Mouse (Mus musculus): ENCODE data around the gene Bmi1. TPM values are rescaled to one million over a fixed set of nuclear protein-coding genes. Genes with fewer than 3 reads are reported as not detected.

Bmi1 gene
- polyA plus RNA-seq, 1 experiment from 2014 or later = 29.3 TPM

DNA sequence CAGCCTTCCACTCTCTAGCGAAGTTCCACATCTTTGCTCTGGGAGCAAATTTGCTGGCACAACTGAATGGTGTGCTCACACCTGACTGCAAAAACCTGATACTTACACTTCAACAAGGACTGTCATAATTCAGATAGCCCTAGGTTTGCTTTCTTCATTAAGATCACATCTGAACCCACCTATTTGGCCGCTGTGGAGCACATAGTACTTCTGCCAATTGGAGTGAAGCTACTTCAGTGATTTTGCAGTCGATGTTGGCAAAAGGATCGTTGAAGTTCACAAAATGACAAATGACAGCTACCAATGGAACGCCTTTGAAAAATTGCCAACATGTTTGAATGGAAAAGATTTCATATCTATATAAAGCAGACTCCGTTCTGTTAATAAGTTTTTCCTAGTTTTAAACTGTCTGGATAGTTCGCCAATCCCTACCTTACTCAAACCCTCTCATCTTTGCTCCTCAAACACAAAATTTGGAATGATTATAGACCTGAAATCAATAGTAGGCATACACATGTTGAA lies 18.9 kb downstream of the Bmi1 start:
- peaks cover 69% of the 10 kb centered on the region for H3K27me3 ChIP-seq
- H3K27ac ChIP-seq = no peak overlapping the region
- H3K9ac ChIP-seq (replicated peaks) = no peak overlapping the region
- no peak overlapping the region for H3K4me2 ChIP-seq
- no peak overlapping the region for H3K4me3 ChIP-seq (replicated peaks)
- ATAC-seq (ENCODE audit: insufficient number of reproducible peaks, insufficient read depth, low FRiP score, low TSS enrichment, low read depth) = no peak
- peaks cover 16% of the 10 kb centered on the region for H3K4me1 ChIP-seq (replicated peaks)
- WGBS = 3% methylated on average over 7 of the region's 7 CpGs
- H3K36me3 ChIP-seq = no peaks in the 10 kb centered on the region
- H3K9me3 ChIP-seq = no peaks in the 10 kb centered on the region

DNA sequence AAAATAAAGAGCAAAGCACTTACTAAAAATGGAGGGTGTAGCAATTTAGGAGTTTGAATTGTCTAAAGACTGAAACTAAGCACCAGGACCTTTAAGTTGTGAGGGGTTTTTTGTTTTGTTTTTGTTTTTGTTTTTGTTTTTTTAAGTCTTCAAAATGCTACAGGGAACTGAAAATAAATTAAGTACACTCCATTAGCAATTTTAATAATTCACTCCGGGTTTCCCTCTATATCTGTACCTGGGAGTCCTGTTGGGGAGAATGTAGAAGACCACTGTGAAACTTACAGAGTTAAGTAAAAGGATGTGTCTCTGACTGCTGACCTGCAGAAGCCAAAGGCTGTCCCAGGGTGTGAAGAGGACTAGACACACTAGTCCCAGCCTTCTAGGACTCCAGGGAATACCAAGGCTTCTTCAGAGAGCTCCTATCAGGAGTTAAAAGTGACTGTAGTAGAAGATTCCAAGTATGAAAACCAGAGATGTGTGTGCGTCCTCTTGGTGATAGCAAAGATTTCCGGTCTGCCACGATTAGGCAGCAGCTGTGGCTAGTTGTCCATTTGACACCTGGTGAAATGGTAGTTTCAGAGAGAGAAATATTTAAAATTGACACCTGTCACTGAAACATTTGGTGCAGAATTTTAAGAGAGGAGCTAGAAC lies 20.9 kb downstream of the Bmi1 start:
- 3% methylated on average over 4 of the region's 4 CpGs for WGBS
- Histone ChIP-seq H3K36me3 (no peaks in the 10 kb centered on the region), H3K4me2 (no peak overlapping the region), H3K9me3 (no peaks in the 10 kb centered on the region), H3K27me3 (peaks cover 65% of the 10 kb centered on the region), H3K9ac (replicated peaks) (no peak overlapping the region), H3K4me3 (replicated peaks) (no peak overlapping the region), H3K27ac (no peak overlapping the region), H3K4me1 (replicated peaks) (peaks cover 16% of the 10 kb centered on the region)
- ATAC-seq (ENCODE audit: insufficient number of reproducible peaks, insufficient read depth, low FRiP score, low TSS enrichment, low read depth) = no peak

DNA sequence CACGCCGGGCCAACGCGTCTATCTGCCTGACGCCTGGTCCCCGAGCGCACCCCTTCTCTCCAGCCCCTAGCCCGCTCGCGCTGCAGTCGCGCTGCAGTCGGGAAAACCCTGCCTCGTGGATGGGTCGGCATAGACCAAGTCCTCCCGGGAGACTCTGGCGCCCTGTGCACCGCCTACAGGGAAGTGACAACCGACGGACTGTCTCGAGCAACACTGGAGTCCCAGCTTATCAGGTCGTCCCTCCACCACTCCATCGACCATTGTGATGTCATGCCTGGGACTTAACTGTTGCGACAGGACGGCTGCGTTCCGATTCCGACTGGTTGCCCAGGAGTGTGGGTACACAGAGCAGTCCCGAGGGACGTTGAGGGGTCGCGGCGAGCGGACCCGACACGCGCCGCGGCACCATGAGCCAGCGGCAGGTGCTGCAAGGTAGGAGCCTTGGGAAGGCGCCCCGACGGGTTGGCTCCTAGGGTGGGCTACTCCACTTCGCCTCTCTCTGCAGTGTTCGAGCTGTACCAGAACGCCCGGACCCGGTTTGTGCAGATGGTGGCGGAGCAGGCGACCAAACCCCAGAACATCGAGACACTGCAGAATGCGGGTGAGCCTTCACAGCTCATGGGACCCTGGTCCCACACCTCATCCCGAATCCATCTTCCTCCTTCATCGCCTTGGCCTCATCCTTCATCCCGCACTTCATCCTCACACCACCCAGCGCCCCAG lies 22.0 kb downstream of the Bmi1 start:
- H3K4me3 ChIP-seq (replicated peaks) = peak overlapping the region; percentile 17; the same call in 1 of the 2 replicates
- H3K36me3 ChIP-seq = no peaks in the 10 kb centered on the region
- H3K4me2 ChIP-seq = 0 out of 2 replicates have a peak overlapping the region, but pooled peaks have one; percentile 1
- no peak; the same call in 1 of the 2 replicates for ATAC-seq (ENCODE audit: insufficient number of reproducible peaks, insufficient read depth, low FRiP score, low TSS enrichment, low read depth)
- 1% methylated on average over 56 of the region's 56 CpGs for WGBS
- no peak overlapping the region for H3K9ac ChIP-seq (replicated peaks)
- H3K27me3 ChIP-seq = peaks cover 62% of the 10 kb centered on the region
- no peak overlapping the region for H3K27ac ChIP-seq
- H3K4me1 ChIP-seq (replicated peaks) = peaks cover 16% of the 10 kb centered on the region
- no peaks in the 10 kb centered on the region for H3K9me3 ChIP-seq

DNA sequence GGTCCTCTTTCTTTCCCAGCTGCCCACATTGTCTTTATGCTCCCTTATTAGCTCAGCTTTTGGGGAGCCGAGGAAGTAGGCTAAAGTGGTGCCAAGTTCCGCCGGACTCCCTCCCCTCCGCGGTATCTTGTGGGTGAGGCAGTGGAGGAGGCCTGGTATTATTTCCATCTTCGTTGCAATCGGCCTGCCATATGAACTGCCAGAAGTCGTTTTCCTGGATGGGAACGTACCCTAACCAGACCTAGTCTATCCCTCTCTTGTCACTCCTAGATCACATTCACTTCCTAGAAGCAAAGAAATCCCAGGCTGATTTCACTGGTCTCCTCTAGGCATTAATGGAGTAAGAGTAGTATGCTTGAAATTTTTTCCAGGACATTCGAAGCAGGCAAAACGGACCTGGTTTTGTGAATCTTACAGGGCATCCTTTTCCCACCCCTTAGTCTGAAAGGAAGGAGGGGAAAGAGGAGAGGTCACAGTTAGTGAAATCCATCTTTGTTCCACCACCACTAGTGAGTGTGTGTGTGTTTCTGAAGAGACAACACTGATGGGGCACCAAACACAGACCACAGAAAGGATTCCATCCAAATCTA lies 22.7 kb downstream of the Bmi1 start:
- Histone ChIP-seq H3K9me3 (no peaks in the 10 kb centered on the region), H3K36me3 (no peaks in the 10 kb centered on the region), H3K4me1 (replicated peaks) (peaks cover 16% of the 10 kb centered on the region), H3K4me3 (replicated peaks) (no peak overlapping the region), H3K27me3 (peaks cover 60% of the 10 kb centered on the region), H3K9ac (replicated peaks) (no peak overlapping the region), H3K4me2 (no peak overlapping the region), H3K27ac (no peak overlapping the region)
- WGBS = 0% methylated on average over 11 of the region's 11 CpGs
- no peak for ATAC-seq (ENCODE audit: insufficient number of reproducible peaks, insufficient read depth, low FRiP score, low TSS enrichment, low read depth)

DNA sequence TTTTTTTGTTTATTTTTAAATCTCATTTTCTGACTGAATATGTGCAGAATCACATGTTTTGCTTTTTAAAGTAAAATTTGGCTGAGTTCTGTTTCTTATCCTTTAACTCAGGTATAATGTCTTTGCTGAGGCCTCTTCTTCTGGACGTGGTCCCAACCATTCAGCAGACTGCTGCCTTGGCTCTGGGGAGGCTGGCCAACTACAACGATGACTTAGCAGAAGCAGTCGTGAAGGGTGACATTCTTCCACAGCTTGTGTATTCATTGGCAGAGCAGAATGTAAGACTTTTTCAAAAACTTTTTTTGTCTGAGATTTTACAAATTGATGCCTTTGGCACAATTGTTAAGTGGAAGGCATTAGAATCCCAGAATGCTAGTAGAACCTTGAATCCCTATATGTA lies 33.5 kb downstream of the Bmi1 start:
- no peaks in the 10 kb centered on the region for H3K36me3 ChIP-seq
- WGBS = 76% methylated on average over 3 of the region's 3 CpGs
- no peak overlapping the region for H3K4me2 ChIP-seq
- no peaks in the 10 kb centered on the region for H3K4me1 ChIP-seq (replicated peaks)
- ATAC-seq (ENCODE audit: insufficient number of reproducible peaks, insufficient read depth, low FRiP score, low TSS enrichment, low read depth) = no peak
- H3K27me3 ChIP-seq = peaks cover 5% of the 10 kb centered on the region; the same call in 1 of the 2 replicates
- H3K4me3 ChIP-seq (replicated peaks) = no peak overlapping the region
- no peak overlapping the region for H3K27ac ChIP-seq
- no peaks in the 10 kb centered on the region for H3K9me3 ChIP-seq
- H3K9ac ChIP-seq (replicated peaks) = no peak overlapping the region

DNA sequence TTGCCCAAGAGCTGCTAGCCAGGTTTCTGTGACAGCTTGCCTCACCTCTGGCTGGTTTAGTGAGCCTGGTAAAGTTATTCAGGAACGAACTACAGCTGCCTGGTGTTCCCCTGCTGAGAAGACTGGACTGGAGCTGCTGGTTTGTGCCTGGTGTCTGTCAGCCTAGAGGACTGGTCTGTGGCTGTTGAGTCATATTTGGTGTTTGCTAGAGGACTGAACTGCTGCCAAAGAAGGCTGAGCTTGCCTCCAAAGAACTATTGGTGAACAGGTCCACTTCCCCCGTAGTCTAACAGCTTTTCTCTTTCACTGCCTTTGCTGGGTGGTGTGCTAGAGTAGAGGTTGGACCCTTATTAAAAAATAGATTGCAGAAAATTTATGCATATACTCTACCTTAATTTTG lies 36.3 kb downstream of the Bmi1 start:
- no peaks in the 10 kb centered on the region for H3K4me1 ChIP-seq (replicated peaks)
- H3K36me3 ChIP-seq = no peaks in the 10 kb centered on the region
- H3K27ac ChIP-seq = no peak overlapping the region
- H3K9me3 ChIP-seq = no peaks in the 10 kb centered on the region
- 65% methylated on average over 2 of the region's 2 CpGs for WGBS
- no peak overlapping the region for H3K4me2 ChIP-seq
- no peak overlapping the region for H3K9ac ChIP-seq (replicated peaks)
- no peak for ATAC-seq (ENCODE audit: insufficient number of reproducible peaks, insufficient read depth, low FRiP score, low TSS enrichment, low read depth)
- no peak overlapping the region for H3K4me3 ChIP-seq (replicated peaks)
- no peaks in the 10 kb centered on the region; the same call in 1 of the 2 replicates for H3K27me3 ChIP-seq

DNA sequence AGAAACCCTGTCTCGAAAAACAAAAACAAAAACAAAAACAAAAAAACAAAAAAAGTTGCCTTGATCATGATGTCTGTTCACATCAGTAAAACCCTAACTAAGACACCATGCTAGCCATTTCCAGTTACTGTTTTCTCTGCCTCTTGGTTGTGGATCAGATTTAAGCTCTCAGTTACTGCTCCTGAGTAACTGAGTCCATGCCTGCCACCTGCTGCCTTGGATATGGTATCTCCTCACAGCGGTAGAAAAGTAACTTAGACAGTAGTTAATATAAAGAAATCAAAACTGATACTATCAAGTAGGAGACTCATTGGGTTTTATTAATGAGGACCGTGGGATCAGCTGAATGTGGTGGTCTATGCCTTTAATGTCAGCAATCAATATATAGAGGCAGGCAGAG lies 37.5 kb downstream of the Bmi1 start:
- no peak overlapping the region for H3K27ac ChIP-seq
- 75% methylated on average over 3 of the region's 3 CpGs for WGBS
- H3K4me1 ChIP-seq (replicated peaks) = no peaks in the 10 kb centered on the region
- no peak overlapping the region for H3K9ac ChIP-seq (replicated peaks)
- H3K9me3 ChIP-seq = no peaks in the 10 kb centered on the region
- H3K4me2 ChIP-seq = no peak overlapping the region
- no peak overlapping the region for H3K4me3 ChIP-seq (replicated peaks)
- no peaks in the 10 kb centered on the region for H3K36me3 ChIP-seq
- no peaks in the 10 kb centered on the region; the same call in 1 of the 2 replicates for H3K27me3 ChIP-seq
- no peak for ATAC-seq (ENCODE audit: insufficient number of reproducible peaks, insufficient read depth, low FRiP score, low TSS enrichment, low read depth)

DNA sequence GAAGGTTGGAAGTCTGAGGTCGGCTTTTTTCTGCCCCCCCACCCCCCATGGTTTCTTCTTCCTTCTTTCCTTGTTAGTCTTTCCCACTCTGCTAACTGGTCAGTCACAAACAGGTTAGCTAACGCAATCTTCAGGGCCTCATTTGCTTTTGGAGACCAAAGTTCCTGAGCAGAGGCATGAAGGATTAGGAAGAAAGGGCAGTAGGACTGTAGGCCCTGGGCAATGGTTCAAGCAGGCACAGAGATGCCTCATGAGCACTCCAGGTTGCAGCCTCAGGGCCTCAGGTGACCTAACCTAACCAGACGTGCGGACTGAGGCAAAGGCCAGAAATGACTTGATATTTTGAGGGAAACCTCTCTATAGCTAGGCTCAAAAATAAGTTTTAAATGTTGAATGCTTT lies 41.7 kb downstream of the Bmi1 start:
- Histone ChIP-seq H3K4me1 (replicated peaks) (no peaks in the 10 kb centered on the region), H3K36me3 (no peaks in the 10 kb centered on the region), H3K9ac (replicated peaks) (no peak overlapping the region), H3K27ac (no peak overlapping the region), H3K9me3 (no peaks in the 10 kb centered on the region), H3K4me3 (replicated peaks) (no peak overlapping the region), H3K27me3 (no peaks in the 10 kb centered on the region; the same call in 1 of the 2 replicates), H3K4me2 (no peak overlapping the region)
- ATAC-seq (ENCODE audit: insufficient number of reproducible peaks, insufficient read depth, low FRiP score, low TSS enrichment, low read depth) = no peak
- WGBS = 82% methylated on average over 4 of the region's 4 CpGs

DNA sequence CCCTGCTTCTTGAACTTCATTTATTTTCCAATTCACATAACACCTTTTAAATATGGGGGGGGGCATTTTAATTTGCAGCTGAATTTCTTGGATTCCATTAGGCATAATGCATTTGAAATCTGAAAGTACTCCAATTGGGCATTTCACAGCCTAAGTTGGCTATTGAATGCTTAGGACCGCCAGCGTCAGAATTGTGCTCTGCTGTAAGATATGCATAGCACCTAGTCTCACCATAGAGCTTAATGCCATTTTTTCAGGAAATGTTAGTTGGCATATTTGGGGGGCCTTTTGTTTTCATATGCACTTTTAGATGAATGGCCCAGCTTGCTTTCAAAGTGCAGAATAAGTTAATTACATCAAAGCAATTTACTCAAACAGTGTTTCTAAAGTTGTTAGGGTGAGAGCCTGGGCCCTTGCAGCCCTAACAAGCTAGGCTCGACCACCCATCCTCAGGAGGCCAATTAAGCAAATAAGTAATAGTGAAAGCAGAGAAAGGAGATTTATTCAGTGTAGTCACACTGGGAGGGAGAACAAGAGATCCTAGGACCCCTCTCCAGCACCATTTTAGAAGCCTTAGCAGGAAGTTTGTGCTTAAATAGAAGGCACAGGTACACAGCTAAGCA lies 45.5 kb downstream of the Bmi1 start:
- no peak for ATAC-seq (ENCODE audit: insufficient number of reproducible peaks, insufficient read depth, low FRiP score, low TSS enrichment, low read depth)
- no peaks in the 10 kb centered on the region for H3K27me3 ChIP-seq
- WGBS = 54% methylated on average over 3 of the region's 3 CpGs
- H3K9me3 ChIP-seq = no peaks in the 10 kb centered on the region
- no peak overlapping the region for H3K4me3 ChIP-seq (replicated peaks)
- no peak overlapping the region for H3K9ac ChIP-seq (replicated peaks)
- H3K4me2 ChIP-seq = no peak overlapping the region
- no peaks in the 10 kb centered on the region for H3K4me1 ChIP-seq (replicated peaks)
- no peaks in the 10 kb centered on the region for H3K36me3 ChIP-seq
- H3K27ac ChIP-seq = no peak overlapping the region

DNA sequence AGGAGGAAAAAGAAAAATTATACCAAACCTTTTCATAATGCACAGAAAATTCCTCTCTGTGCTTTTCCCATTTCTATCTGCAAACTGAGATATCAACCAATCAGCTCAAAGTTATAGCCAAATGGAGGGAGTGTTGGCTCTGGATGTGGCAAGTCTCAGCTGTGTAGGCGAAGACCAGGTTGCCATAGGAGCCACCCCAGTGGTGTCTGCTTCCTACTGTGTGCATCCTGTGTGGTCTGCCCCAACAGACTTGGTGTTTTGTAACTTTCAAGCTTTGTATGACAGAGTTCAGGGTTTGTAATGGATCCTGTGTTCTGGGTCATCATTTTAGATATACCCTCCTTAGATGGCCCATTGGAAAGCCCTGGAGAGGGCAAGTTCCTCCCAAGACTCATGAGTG lies 47.6 kb downstream of the Bmi1 start:
- Histone ChIP-seq H3K36me3 (no peaks in the 10 kb centered on the region), H3K9ac (replicated peaks) (no peak overlapping the region), H3K27ac (no peak overlapping the region), H3K9me3 (no peaks in the 10 kb centered on the region), H3K4me2 (no peak overlapping the region), H3K4me1 (replicated peaks) (no peaks in the 10 kb centered on the region), H3K4me3 (replicated peaks) (no peak overlapping the region), H3K27me3 (no peaks in the 10 kb centered on the region)
- no peak for ATAC-seq (ENCODE audit: insufficient number of reproducible peaks, insufficient read depth, low FRiP score, low TSS enrichment, low read depth)
- 84% methylated on average over 1 of the region's 1 CpGs for WGBS

DNA sequence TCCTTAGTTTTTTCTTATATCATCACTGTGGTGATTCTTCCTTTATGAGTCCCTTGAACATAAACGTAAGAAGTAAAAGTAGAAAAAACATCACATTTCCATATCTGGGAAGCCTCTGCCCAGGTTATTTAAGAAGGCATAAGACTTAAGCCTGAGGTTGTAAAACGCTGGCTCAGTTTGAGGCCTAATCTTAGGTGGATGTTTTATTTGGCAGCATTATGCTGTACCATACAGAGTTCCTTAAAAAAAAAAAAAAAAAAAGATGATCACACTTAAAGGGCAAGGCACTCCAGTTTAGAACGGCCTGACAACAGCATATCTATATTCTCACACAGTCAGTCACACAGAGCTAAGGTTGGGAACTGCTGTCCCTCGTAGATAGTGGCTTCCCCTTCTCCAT lies 49.1 kb downstream of the Bmi1 start:
- WGBS = 71% methylated on average over 4 of the region's 4 CpGs
- Histone ChIP-seq H3K9me3 (no peaks in the 10 kb centered on the region), H3K4me2 (no peak overlapping the region), H3K9ac (replicated peaks) (no peak overlapping the region), H3K27me3 (no peaks in the 10 kb centered on the region), H3K36me3 (no peaks in the 10 kb centered on the region), H3K4me3 (replicated peaks) (no peak overlapping the region), H3K4me1 (replicated peaks) (no peaks in the 10 kb centered on the region), H3K27ac (no peak overlapping the region)
- no peak for ATAC-seq (ENCODE audit: insufficient number of reproducible peaks, insufficient read depth, low FRiP score, low TSS enrichment, low read depth)

Measured in limb, embryonic 12.5 days (tissue).